Mouse (Mus musculus) kidney, adult 8-10 months (tissue): ENCODE data around the gene Myo1b.
A peak's percentile ranks its signal among the peaks of the same experiment; 100 is the strongest.

Experiments used
- DNase-seq, 2 experiments: peaks; one replicate each; pipeline ENCODE4 v3.0.0; 2022

The Myo1b gene

DNA sequence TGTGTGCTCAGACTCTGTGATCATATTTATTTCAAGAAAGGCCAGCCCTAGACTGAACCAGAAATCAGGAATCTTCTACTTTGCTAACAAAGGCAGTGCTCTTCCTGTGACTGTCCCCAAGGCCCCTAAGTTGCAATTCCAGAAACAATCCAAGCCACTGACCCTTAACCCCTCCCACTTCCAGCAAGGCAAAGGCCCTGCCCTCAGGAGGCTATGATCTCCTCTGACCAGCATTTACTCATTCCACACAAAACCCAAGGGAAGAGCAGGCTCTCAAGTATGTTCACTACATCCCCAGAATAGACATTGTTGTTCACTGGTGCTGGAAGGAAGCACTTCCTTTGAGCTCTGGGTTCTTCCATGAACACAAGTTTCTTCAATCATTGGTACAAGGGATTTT lies 135.5 kb downstream of the Myo1b start:
- DNase-seq: peak in 1 of 2 experiments; percentile 28

GRCm38 (mm10) chr1:51778241-51778640 lies 137.6 kb downstream of the Myo1b start:
- DNase-seq: no peak

DNA sequence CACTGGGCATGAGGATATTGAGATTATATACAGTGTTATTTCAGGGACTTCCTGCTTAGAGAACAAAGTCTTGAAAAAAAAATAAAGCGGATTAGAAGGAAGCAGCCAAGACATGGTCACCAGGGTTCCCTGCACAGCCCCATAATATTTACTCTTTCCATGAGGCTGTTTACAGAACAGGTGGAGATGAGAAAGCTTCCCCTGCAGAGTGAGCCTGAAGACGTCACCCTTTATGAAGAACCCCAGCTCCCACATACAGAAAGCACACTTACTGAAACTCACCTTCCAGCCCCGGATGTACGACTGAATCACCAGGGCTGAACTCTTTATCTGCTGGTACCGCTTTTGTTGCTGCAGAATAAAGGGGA lies 145.4 kb downstream of the Myo1b start:
- DNase-seq: no peak

- DNase-seq: no peak
These were observed 145.9 kb downstream of the Myo1b start for GRCm38 (mm10) chr1:51769815-51770503.

GRCm38 (mm10) chr1:51766271-51766670 lies 149.6 kb downstream of the Myo1b start:
- DNase-seq: no peak

GRCm38 (mm10) chr1:51765156-51765555 lies 150.7 kb downstream of the Myo1b start:
- no peak for DNase-seq

- DNase-seq: peak in 1 of 2 experiments; percentile 27
These were observed 156.2 kb downstream of the Myo1b start for GRCm38 (mm10) chr1:51759657-51760056.

DNA sequence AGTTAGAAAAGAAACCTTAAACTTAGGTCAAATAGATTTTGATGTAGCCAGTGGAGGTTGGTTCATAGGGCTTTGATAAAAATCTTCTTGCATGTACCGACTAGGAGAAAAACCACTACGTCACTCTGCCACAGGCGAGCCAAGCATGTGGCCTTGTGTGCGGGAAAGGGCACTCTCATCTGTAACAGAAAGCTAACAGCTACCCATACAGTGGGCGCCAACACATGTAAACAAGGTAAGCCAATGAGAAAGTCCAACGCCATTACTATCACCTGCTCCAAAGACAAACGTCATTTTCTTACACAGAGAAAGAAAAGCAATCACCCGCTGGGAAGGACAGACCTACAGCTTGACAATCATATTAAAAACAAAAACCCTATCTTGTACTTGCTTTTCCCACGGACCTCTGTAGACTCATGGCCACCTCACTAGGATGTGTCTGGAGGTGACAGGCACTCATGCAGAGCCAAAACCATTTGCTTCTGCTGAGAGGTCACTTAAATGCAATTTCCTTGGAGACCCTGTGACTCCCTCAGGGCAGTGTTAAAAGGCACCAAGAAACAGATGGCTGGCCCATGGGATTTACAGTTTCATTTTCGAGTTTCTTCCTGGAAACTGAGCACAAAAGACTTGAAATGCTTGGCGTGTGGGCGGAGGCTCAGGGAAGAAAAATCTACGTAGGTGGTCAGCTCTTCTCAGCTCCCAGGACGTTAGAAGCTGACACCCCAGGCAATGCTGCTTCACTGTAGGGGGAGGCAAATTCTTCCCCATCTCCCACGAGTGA lies 157.4 kb downstream of the Myo1b start:
- DNase-seq: peak in 1 of 2 experiments; percentile 19

DNA sequence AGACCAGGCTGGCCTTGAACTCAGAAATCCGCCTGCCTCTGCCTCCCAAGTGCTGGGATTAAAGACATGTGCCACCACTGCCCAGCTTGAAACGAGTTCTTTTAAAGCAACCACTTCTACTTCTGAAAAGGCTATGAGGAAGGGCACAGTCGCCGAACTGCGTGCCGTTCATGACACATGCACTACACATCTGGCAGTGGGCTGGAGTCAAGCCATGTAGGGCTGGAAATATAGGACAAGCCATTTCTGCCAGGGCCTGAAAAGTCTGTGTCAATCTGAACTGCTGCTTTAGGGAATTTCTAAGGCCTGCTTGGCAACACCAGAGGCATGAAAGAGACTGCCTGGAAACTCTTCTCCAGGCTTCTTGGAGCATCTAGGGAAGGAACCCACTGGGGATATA lies 162.2 kb downstream of the Myo1b start:
- DNase-seq: no peak

DNA sequence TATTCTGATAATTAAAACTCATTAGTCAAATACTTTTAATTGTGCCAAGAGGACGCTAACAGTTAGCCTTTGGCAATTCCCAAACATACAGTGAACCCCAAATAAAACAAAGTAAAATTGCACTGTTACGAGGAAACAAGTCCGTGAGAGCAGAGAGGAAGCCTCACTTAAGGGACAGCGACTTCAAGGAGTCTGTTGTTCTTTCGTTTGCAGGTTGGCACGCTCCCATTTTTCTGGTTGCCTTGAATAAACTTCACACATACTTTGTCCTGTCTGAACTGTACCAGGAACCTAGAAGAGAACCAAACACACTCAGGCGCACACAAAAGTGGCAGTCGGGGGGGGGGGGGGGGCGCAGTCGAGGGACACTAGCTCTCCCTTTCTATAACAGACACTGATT lies 164.9 kb downstream of the Myo1b start:
- no peak for DNase-seq

DNA sequence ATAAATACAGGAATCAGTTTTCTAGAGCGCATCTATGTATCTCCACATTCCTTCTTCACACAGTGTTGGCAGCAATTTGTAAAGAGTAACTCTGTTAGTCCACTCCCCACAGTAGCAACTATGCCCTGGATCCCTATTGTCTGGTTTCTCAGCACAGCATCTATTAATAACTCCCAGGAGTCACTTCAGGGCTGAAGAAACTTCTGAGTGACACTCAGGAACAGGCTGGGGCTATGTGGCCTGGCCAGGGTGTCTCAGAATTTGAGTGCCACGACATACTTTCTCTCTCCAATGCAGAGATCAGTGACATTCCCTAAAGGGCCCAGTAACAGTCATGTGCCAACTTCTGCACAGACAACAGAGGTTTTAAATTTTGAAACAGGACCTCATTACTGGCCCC lies 167.6 kb downstream of the Myo1b start:
- no peak for DNase-seq

DNA sequence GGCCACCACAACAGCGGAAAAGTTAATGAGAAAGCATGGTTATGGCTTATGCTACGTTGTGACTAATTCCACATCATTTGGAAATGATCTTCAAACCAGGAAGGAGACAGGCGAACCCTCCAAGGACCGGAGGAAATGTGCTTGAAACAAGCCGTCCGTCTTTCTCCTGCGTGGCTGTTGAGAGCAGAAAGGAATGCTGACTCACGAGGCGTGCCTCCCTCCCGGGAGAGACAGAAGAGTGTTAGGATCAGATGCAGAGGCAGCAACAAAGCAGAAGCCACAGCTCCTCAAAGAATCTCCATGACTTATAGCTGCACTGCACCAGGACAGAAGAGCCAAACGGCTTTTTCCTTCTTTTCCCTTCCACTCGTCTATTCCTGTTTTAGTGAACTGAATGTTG lies 168.4 kb downstream of the Myo1b start:
- no peak for DNase-seq

GRCm38 (mm10) chr1:51746711-51747240 lies 169.1 kb downstream of the Myo1b start:
- DNase-seq: no peak

DNA sequence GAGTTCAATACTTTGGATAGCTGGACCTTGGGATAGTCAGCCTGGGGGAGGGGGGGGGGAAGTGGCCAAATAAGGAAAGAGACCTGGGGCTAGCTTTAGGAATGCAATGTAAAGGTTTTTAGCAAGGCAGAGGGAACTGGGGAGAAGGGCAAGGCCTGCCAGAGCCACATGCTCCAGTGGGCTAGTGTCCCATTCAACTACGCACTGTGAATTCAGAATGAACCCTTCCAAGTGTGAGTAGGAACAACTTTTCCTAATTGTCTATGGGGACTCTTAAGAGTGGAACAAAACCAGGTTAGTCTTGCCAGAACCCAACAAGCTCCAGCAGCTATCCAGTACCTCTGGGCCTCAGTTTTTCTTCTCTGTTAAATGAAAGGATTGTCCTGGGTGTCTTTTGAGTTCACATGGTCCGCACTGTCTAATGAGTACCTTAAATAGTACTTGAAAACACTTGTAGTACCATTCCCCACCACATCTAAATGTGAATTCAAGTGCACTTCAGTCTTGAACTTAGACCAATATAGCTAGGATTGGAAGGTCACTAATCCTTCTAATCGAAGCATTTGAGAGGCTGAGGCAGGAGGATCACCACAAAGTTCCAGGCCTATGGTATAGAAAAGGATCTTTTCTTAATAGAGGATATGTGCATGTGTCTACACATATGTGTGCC lies 172.0 kb downstream of the Myo1b start:
- no peak for DNase-seq

DNA sequence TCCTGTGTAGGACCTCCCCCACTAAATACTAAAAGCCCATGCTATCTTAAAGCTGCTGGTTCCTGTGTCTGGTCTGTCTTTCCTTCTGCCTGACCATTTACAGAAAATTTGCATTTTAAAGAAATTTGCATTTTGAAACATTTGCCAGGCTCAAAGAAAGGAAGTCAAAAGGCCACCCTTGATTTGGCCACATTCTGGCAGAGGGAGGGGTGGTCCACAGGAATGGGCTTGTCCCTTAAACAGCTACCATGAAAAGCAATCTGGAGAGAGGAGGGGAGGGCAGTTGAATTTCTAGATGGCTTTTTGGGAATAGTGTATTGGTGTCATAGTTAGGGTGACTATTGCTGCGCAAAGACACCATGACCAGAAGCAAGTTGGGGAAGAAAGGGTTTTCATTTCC lies 173.3 kb downstream of the Myo1b start:
- no peak for DNase-seq

DNA sequence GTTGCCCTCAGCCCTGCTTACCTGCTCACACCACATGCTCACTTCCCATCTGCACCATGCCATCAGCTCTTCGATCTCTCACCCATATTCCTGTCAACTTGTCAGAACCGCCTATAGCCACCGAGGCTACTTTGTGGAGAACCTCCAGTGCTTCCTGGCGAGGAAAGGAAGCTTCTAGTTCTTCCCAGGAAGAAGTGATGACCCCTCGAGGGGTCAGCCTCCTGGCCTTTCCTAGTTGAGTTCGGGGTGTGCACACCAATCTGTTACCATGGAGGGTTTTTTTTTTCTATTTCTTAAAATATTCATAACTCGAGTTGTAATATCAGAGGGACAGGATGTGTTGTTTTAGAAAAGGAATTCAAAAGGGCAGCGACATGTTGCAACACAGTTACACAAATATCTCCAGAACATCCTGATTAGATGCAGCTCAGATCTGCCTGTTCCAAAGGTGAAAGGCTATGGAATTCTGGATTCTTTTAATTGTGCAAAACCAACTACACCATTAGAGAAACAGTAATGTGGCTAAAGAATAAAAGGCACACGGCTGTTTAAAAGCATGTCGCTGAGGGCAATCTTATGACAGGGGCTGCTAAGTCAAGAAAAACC lies 175.1 kb downstream of the Myo1b start:
- peak in 1 of 2 experiments; percentile 20 for DNase-seq

- DNase-seq: no peak
These were observed 176.5 kb downstream of the Myo1b start for GRCm38 (mm10) chr1:51739252-51739852.

- DNase-seq: no peak
These were observed 179.0 kb downstream of the Myo1b start for GRCm38 (mm10) chr1:51736822-51737221.

GRCm38 (mm10) chr1:51734721-51735120 lies 181.2 kb downstream of the Myo1b start:
- no peak for DNase-seq

GRCm38 (mm10) chr1:51729407-51729806 lies 186.5 kb downstream of the Myo1b start:
- DNase-seq: no peak

GRCm38 (mm10) chr1:51728816-51729215 lies 187.1 kb downstream of the Myo1b start:
- no peak for DNase-seq

- DNase-seq: peak; percentile 45 to 72
These were observed 195.8 kb downstream of the Myo1b start for GRCm38 (mm10) chr1:51719897-51720673.
